Mouse (Mus musculus): ENCODE results near the gene Arhgap15. TPM values are rescaled to one million over a fixed set of nuclear protein-coding genes. Genes with fewer than 3 reads are reported as not detected.

Gene Arhgap15
- total RNA-seq, 2 experiments from 2014 or later: 8.7 to 9.7 TPM

DNA sequence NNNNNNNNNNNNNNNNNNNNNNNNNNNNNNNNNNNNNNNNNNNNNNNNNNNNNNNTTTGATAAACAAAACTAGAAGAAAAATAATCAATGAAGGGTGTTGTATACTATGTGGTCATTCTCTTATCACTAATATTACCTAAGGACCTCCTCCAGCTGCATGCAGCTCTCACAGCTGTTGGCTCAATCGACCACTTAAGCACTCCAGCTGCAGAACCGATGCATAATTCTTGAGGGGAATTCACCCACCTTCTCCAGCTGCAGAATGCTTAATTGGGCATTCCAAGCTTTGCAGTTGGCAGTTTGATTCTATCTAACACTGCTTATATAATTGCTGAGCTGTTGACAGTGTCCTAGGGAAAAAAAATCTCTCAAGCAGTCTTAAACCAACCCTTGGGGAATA is 663.0 kb downstream of the Arhgap15 start:
- no peak for DNase-seq (ENCODE audit: low spot score in 2 of 2)

- DNase-seq (ENCODE audit: low spot score in 2 of 2): no peak
Measured at GRCm38 (mm10) chr2:44416331-44416730, 667.7 kb downstream of the Arhgap15 start.

DNA sequence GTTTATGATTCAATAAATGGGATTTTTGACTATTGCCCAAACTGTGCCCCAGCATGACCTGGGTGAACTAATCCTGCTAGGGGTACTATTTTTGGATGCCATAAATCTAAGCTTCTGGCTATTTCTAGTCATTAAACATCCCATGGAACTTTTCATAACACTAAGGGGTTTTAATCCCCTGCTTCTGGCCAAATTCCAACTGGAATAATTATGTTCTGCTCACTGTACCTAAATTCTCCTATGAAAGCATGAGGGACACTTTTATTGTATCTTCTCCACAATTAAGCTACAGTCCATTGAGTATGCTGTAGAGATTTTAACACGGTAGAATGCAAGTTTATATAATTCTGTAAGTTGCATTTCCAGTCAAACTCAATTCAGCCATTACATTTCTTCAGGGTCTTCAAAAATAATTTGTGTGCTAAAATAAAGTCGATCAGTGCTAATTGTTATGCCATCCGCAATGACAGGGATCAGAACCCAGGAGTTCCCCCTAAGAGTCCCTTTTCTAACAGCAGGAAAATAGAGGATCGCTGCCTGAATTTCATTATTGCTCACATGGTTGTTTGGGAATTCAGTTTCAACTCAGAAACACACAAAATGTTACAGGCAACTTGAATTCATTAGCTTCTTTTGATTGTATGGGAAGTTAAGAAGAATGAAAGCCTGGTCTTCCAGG is 671.1 kb downstream of the Arhgap15 start:
- no peak for DNase-seq (ENCODE audit: low spot score in 2 of 2)

DNA sequence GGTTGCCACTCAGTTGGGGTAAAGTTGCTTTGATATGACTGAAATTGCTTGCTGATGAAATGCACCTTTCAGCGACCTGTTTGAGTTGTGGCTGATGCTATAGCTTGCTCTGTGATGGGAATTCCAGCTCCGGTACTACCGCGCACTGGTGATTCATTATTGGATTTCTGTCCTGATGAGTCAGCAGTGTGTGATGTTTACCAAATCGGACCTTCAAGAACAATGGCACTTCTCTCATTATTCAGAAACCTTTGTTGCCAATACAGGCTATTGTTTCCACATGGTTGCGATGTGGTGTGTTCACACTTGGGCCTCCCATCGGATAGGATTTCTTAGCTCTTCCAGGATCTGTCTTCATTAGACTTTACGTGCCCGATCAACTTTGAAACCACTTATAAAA is 681.9 kb downstream of the Arhgap15 start:
- no peak for DNase-seq (ENCODE audit: low spot score in 2 of 2)

DNA sequence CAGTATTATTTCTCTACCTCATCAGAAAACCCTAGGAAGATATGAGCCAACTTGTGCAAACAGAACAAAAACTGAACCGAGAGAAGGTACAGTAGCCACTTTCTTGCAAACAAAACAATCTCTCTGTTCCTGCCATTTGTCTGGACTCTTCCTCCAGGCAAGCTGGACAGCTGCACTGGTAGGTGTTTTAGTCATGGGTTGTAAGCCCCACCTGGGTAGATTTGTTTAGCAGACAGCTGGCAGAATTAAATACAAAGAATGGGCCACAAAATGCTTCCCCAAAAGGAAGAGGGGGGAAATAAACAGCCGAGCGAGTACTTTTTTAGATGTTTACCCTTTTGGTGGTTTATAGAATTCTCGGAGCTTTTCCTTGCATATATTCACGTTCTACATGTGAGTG is 688.0 kb downstream of the Arhgap15 start:
- DNase-seq (ENCODE audit: low spot score in 2 of 2): no peak

- DNase-seq (ENCODE audit: low spot score in 2 of 2): no peak
Measured at GRCm38 (mm10) chr2:44437496-44438057, 689.0 kb downstream of the Arhgap15 start.

DNA sequence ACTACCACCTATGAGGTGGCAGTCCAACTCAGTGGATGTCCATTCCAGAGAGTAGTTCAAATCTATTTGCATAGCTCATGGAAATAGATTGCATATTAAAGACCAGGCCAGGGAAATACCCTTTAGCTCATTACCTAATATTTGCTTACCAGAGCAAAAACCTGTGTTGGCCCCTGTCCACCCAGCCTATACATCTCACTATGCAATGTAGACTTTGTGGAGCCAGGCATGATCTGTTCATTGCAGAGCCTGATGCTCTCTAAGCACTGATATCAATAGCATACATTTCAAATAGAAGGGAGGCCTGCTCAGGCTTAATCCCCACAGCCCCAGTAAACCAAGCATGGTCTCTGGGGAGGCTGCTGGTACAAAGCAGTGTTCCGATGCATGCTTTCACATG is 689.4 kb downstream of the Arhgap15 start:
- no peak for DNase-seq (ENCODE audit: low spot score in 2 of 2)

GRCm38 (mm10) chr2:44444938-44445337 is 696.3 kb downstream of the Arhgap15 start:
- no peak for DNase-seq (ENCODE audit: low spot score in 2 of 2)

Other genes starting within 250 kb of the Arhgap15 start
- not detected for gene Kynu, start 193.5 kb upstream of the Arhgap15 start, total RNA-seq (2021)

Data from layer of hippocampus, postnatal 14 days (tissue).